Mouse (Mus musculus) ovary, adult 2 months (tissue): Measurements from ENCODE around the gene Ipo13. TPM values are rescaled to one million over a fixed set of nuclear protein-coding genes. Genes with fewer than 3 reads are reported as not detected.

Source experiments
- polyA plus RNA-seq: library from polyadenylated mRNA; depleted of rRNA; stranded (reverse); fragments of >200 nt; gene quantifications from 2 replicates; pipeline ENCODE4 v1.2.3, GENCODE M21; 2012; rRNA removed

Ipo13 gene
- polyA plus RNA-seq, result 97.7 and 101 TPM in 2 replicates

DNA sequence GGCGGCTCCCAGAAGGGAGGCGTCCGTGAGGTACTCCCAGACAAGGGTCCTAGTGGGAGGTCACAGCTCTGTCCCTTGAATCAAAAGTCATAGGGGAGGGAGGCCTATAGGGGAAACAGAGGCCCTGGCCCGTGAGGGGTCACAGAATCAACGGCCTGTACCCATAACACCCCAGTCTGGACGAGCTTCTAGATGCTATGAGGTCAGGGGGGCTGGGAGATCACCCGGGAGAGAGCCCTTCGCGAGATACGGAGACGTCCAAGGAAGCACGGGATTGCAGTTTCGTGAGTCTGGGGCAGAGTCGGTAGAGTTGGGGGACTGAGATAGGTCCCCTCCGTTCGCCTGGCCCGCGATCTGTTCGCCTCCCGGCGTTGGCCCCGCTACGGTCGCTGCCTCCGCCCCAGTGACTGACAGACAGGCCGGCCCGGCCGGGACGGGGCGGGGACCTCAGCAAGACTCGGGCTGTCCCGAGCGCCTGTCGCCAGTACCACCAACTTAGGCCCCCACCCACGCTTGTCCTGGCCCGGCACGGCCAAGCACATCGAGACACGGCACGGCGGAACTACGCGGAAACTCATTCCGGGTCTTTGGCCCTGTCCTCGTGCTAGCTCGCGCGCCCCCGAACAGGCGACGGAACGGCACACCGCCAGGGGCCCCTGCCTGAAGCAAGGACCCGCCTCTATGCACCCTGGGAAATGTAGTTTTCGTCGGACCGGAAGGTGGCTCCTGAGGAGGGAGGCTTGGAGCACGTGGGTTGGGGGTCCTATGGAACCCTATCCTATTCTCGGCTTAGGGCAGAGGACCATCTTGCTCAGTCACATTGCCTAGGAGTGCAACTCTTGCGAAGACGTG lies at the start of gene Ipo13:
Gene Ipo13, minus strand, starts transcription at position 409 of the 852 bp plus-strand sequence.

DNA sequence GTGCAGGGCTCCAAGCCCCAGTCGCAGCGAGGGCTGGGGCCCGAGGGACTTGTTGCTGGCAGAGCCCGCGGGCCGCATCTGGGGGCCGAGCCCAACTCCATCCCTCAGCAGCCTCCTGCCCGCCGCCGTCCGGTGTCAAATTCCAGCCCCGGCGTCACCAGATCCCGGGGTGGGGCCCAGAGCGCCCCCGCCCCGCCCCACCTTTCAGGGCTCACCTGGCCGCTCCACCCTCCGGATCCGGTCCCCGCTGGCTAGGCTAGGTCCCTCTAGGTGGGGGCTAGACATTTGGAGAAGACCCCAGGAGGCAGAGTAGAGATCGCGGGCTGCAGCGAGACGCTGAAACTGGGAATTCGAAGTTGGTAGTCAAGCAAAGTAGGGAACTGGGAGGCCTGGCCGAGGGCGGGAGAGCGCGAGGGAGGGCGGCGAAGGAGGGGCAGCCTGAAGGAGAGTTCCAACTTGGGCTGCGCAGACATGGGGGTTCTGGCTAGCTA lies 14.6 kb upstream of the Ipo13 start, which contains the start of gene Artn:
Gene Artn, minus strand, starts transcription at position 373 of the 491 bp plus-strand sequence.

GRCm38 (mm10) chr4:117891738-117892161 lies 23.0 kb downstream of the Ipo13 start, which contains the start of gene Dph2:
Gene Dph2, minus strand, starts transcription at chr4:117892032.

GRCm38 (mm10) chr4:117887133-117887532 lies 27.7 kb downstream of the Ipo13 start, which contains the start of gene Atp6v0b:
Gene Atp6v0b, minus strand, starts transcription at chr4:117887333.

GRCm38 (mm10) chr4:117882701-117883691 lies 31.8 kb downstream of the Ipo13 start, which contains the start of gene B4galt2:
Gene B4galt2, minus strand, starts transcription at chr4:117883487.

GRCm38 (mm10) chr4:117872471-117872886 lies 42.3 kb downstream of the Ipo13 start, which contains the start of gene Ccdc24:
Gene Ccdc24, minus strand, starts transcription at chr4:117872557.

Other genes with a start within 250 kb of the Ipo13 start
- 29.7 and 40.2 TPM in 2 replicates for gene Dmap1, start 232.7 kb downstream of the Ipo13 start, polyA plus RNA-seq
- gene Gm12845, start 190.6 kb downstream of the Ipo13 start, polyA plus RNA-seq, result not detected in 2 replicates
- gene Klf17, start 149.4 kb downstream of the Ipo13 start, polyA plus RNA-seq, result 2.0 and 2.2 TPM in 2 replicates
- 98.7 and 128 TPM in 2 replicates for gene Slc6a9, start 80.5 kb downstream of the Ipo13 start, polyA plus RNA-seq
- 18.0 and 25.8 TPM in 2 replicates for gene Ccdc24, start 42.4 kb downstream of the Ipo13 start, polyA plus RNA-seq
- gene B4galt2, start 31.5 kb downstream of the Ipo13 start, polyA plus RNA-seq, result 108 and 114 TPM in 2 replicates
- 425 and 428 TPM in 2 replicates for gene Atp6v0b, start 27.7 kb downstream of the Ipo13 start, polyA plus RNA-seq
- gene Dph2, start 23.0 kb downstream of the Ipo13 start, polyA plus RNA-seq, result 21.0 and 21.9 TPM in 2 replicates
- gene Artn, start 14.8 kb upstream of the Ipo13 start, polyA plus RNA-seq, result 4.5 and 6.4 TPM in 2 replicates
- 35.3 and 37.4 TPM in 2 replicates for gene St3gal3, start 219.9 kb upstream of the Ipo13 start, polyA plus RNA-seq